In genomic region chr6:135165191-135165590, GRCm38 (mm10) we compare ENCODE assay signal across 27 mouse cellular contexts. TPM values are rescaled to one million over a fixed set of nuclear protein-coding genes. Genes with fewer than 3 reads are reported as not detected.
DNase-seq lines count a peak whose midpoint lies in the region; ATAC-seq and TF ChIP-seq lines count a peak whose summit lies in the region.
"Had no signal": no experiment of that assay in that cellular context is flagged by ENCODE, and none has a peak within 500 bp of the region (broad histone marks: within the 10 kb centered on the region; RNA-seq: fewer than 3 reads in every experiment).

No protein-coding gene starts in this region.

- H3K4me1 ChIP-seq in heart, embryonic 11.5 days (ENCODE audit: control insufficient read depth, insufficient read depth, low read length) = peaks cover 13% of the 10 kb centered on the region; the same call in 1 of the 2 replicates
- H3K4me1 ChIP-seq in heart, adult 2 months (ENCODE audit: control insufficient read depth, insufficient read depth, low read length) = peaks cover 1% of the 10 kb centered on the region; the same call in 1 of the 2 replicates
- no peaks in the 10 kb centered on the region; the same call in 1 of the 2 replicates for H3K4me1 ChIP-seq in kidney, embryonic 14.5 days (ENCODE audit: control insufficient read depth, insufficient read depth, low read length)
- peaks cover 76% of the 10 kb centered on the region for H3K4me1 ChIP-seq in liver, embryonic 13.5 days (replicated peaks)

- peak overlapping the region; percentile 24; the same call in 1 of the 2 replicates for H3K4me2 ChIP-seq in heart, embryonic 11.5 days
- no peak overlapping the region for H3K4me2 ChIP-seq in kidney, embryonic 14.5 days (replicated peaks; ENCODE audit: low read depth, low read length)
- H3K4me2 ChIP-seq in liver, embryonic 13.5 days = peak overlapping the region; percentile 86
- H3K4me2 ChIP-seq: hindbrain, embryonic 12.5 days; limb, embryonic 15.5 days; neural tube, embryonic 13.5 days had no signal

- no peaks in the 10 kb centered on the region for H3K36me3 ChIP-seq in heart, embryonic 11.5 days (ENCODE audit: control insufficient read depth, insufficient read depth, low read length)
- no peaks in the 10 kb centered on the region for H3K36me3 ChIP-seq in heart, adult 2 months (ENCODE audit: control insufficient read depth, insufficient read depth, low read length)
- H3K36me3 ChIP-seq in kidney, embryonic 14.5 days (ENCODE audit: control insufficient read depth, insufficient read depth, low read length) = no peaks in the 10 kb centered on the region
- H3K36me3 ChIP-seq in liver, embryonic 13.5 days = peaks cover 39% of the 10 kb centered on the region
- H3K36me3 ChIP-seq: hindbrain, embryonic 12.5 days; limb, embryonic 15.5 days; neural tube, embryonic 13.5 days had no signal

- no peak for DNase-seq in heart, adult 2 months
- DNase-seq in kidney, postnatal 14 days = peak; percentile 27
- DNase-seq in liver, embryonic 13.5 days = no peak
- no peak for DNase-seq in spleen, adult 12 weeks (ENCODE audit: low spot score)
- no peak for DNase-seq in right cerebral cortex, postnatal 14 days
- DNase-seq: adrenal gland, postnatal 14 days; cerebellum, adult 2 months; gastrocnemius, postnatal 14 days; heart, adult 18-20 months; heart, postnatal 14 days; lung, postnatal 10 days; midbrain, embryonic 14.5 days; right cerebral cortex, adult 18-20 months; thymus, postnatal 25 days had no signal

- H3K27me3 ChIP-seq in heart, embryonic 11.5 days (ENCODE audit: control insufficient read depth, insufficient read depth, low read length) = no peaks in the 10 kb centered on the region
- no peaks in the 10 kb centered on the region for H3K27me3 ChIP-seq in heart, adult 2 months (ENCODE audit: control insufficient read depth, insufficient read depth, low read length)
- no peaks in the 10 kb centered on the region for H3K27me3 ChIP-seq in kidney, embryonic 14.5 days (ENCODE audit: control insufficient read depth, insufficient read depth, low read length)
- H3K27me3 ChIP-seq in liver, embryonic 13.5 days = no peaks in the 10 kb centered on the region
- H3K27me3 ChIP-seq: limb, embryonic 15.5 days had no signal

- no peak for TF ChIP-seq EP300 in heart, adult 2 months (IDR thresholded peaks at IDR 0.05; ENCODE audit: insufficient read depth, low read depth, low read length)

- no peak overlapping the region for H3K27ac ChIP-seq in heart, embryonic 11.5 days (ENCODE audit: low read depth, low read length)
- no peak overlapping the region for H3K27ac ChIP-seq in heart, adult 2 months
- no peak overlapping the region for H3K27ac ChIP-seq in kidney, embryonic 14.5 days (ENCODE audit: low read depth, low read length)
- H3K27ac ChIP-seq in liver, embryonic 13.5 days = peak overlapping the region; percentile 99
- H3K27ac ChIP-seq: hindbrain, embryonic 12.5 days; limb, embryonic 15.5 days; neural tube, embryonic 13.5 days had no signal

- ATAC-seq in heart, embryonic 11.5 days (replicated peaks; ENCODE audit: insufficient number of reproducible peaks, low FRiP score, low TSS enrichment) = no peak
- no peak for ATAC-seq in kidney, embryonic 14.5 days (ENCODE audit: low FRiP score, low TSS enrichment)
- no peak for ATAC-seq in liver, embryonic 13.5 days (ENCODE audit: low read depth)
- ATAC-seq: activated CD4-positive, CD25-positive, alpha-beta regulatory T cell, adult 4 months; forebrain, embryonic 14.5 days had no signal

- H3K79me2 ChIP-seq in heart, adult 2 months (replicated peaks; ENCODE audit: control insufficient read depth, insufficient read depth, low read length) = no peaks in the 10 kb centered on the region

- intact Hi-C loops in heart, adult 2 months (cut with DNase I) = no loop called here

- H3K9me3 ChIP-seq in heart, embryonic 11.5 days (replicated peaks; ENCODE audit: control insufficient read depth, low read length) = no peaks in the 10 kb centered on the region
- H3K9me3 ChIP-seq in kidney, embryonic 14.5 days (ENCODE audit: control insufficient read depth, low read length) = no peaks in the 10 kb centered on the region
- H3K9me3 ChIP-seq in liver, embryonic 13.5 days (replicated peaks) = no peaks in the 10 kb centered on the region
- H3K9me3 ChIP-seq: hindbrain, embryonic 12.5 days; limb, embryonic 15.5 days; megakaryocyte, embryonic 14.5 days; neural tube, embryonic 13.5 days had no signal

- H3K9ac ChIP-seq in heart, embryonic 11.5 days (ENCODE audit: low read depth, low read length) = no peak overlapping the region
- no peak overlapping the region for H3K9ac ChIP-seq in heart, adult 2 months (ENCODE audit: low read depth, low read length)
- no peak overlapping the region for H3K9ac ChIP-seq in kidney, embryonic 14.5 days (ENCODE audit: low read depth, low read length)
- peak overlapping the region; percentile 93 for H3K9ac ChIP-seq in liver, embryonic 13.5 days
- H3K9ac ChIP-seq: hindbrain, embryonic 12.5 days; limb, embryonic 15.5 days; neural tube, embryonic 13.5 days had no signal

- 64% methylated on average over 3 of the region's 3 CpGs for WGBS in heart, embryonic 11.5 days (ENCODE audit: insufficient replicate concordance)
- WGBS in heart, adult 2 months = 95% methylated on average over 3 of the region's 3 CpGs
- WGBS in kidney, embryonic 14.5 days = 40% methylated on average over 3 of the region's 3 CpGs
- 31% methylated on average over 3 of the region's 3 CpGs for WGBS in liver, embryonic 13.5 days (ENCODE audit: insufficient replicate concordance)

- no peak overlapping the region for H3K4me3 ChIP-seq in heart, embryonic 11.5 days (ENCODE audit: low read depth, low read length)
- H3K4me3 ChIP-seq in heart, adult 2 months = no peak overlapping the region
- H3K4me3 ChIP-seq in kidney, embryonic 14.5 days (ENCODE audit: low read length) = no peak overlapping the region
- H3K4me3 ChIP-seq in liver, embryonic 13.5 days (replicated peaks) = peak overlapping the region; percentile 91
- H3K4me3 ChIP-seq: hindbrain, embryonic 12.5 days; limb, embryonic 15.5 days; megakaryocyte, embryonic 14.5 days; neural tube, embryonic 13.5 days had no signal

- no peak for TF ChIP-seq CTCF in heart, adult 2 months (IDR thresholded peaks at IDR 0.05)

- no peak for TF ChIP-seq POLR2A in heart, adult 2 months (IDR thresholded peaks at IDR 0.05; ENCODE audit: insufficient read depth, low read depth, low read length)

RNA-seq across cellular contexts. Expression of gene Fam234b, which starts 32.6 kb away (rescaled TPM):
- 11.2 and 11.3 TPM in 2 replicates for polyA plus RNA-seq in heart, embryonic 11.5 days (2014; fragmentation: Nextera tagmentation; extraction: Ambion mirVana)
- total RNA-seq in heart, adult 2 months (2021) = 1 to 10 TPM; 6.4 to 9.5 TPM
- polyA plus RNA-seq in heart, adult 2 months (2012; rRNA removed) = 5.8 TPM in 2 replicates
- polyA plus RNA-seq in kidney, embryonic 14.5 days (2014; fragmentation: Nextera tagmentation; extraction: Ambion mirVana) = 29.8 and 34.2 TPM in 2 replicates
- polyA plus RNA-seq in liver, embryonic 13.5 days (2015; fragmentation: Nextera tagmentation; extraction: Ambion mirVana) = 30.1 and 43.5 TPM in 2 replicates

RNA-seq across cellular contexts. Expression of gene Hebp1, which starts 32.6 kb away (rescaled TPM):
- 7.2 and 15.2 TPM in 2 replicates for polyA plus RNA-seq in heart, embryonic 11.5 days (2014; fragmentation: Nextera tagmentation; extraction: Ambion mirVana)
- 10 to 100 TPM; 46.6 to 57.8 TPM for total RNA-seq in heart, adult 2 months (2021)
- polyA plus RNA-seq in heart, adult 2 months (2012; rRNA removed) = 11.3 and 14.1 TPM in 2 replicates
- 9.2 and 36.9 TPM in 2 replicates for polyA plus RNA-seq in kidney, embryonic 14.5 days (2014; fragmentation: Nextera tagmentation; extraction: Ambion mirVana)
- polyA plus RNA-seq in liver, embryonic 13.5 days (2015; fragmentation: Nextera tagmentation; extraction: Ambion mirVana) = 129 and 141 TPM in 2 replicates

RNA-seq across cellular contexts. Expression of gene Gprc5d, which starts 47.1 kb away (rescaled TPM):
- polyA plus RNA-seq in heart, embryonic 11.5 days (2014; fragmentation: Nextera tagmentation; extraction: Ambion mirVana) = not detected in 2 replicates
- not detected for total RNA-seq in heart, adult 2 months (2021)
- not detected in 2 replicates for polyA plus RNA-seq in heart, adult 2 months (2012; rRNA removed)
- not detected in 2 replicates for polyA plus RNA-seq in kidney, embryonic 14.5 days (2014; fragmentation: Nextera tagmentation; extraction: Ambion mirVana)
- polyA plus RNA-seq in liver, embryonic 13.5 days (2015; fragmentation: Nextera tagmentation; extraction: Ambion mirVana) = 0.15 TPM in 1 of 2 replicates, not detected in the other
- total RNA-seq: adrenal gland, postnatal 14 days; G1E; gastrocnemius, postnatal 14 days; heart, adult 18-20 months; heart, postnatal 14 days; left cerebral cortex, adult 18-20 months; left cerebral cortex, postnatal 36 days had no signal
- polyA plus RNA-seq: activated CD4-positive, CD25-positive, alpha-beta regulatory T cell, adult 4 months; forebrain, embryonic 14.5 days; G1E; hindbrain, embryonic 12.5 days; intestine, embryonic 14.5 days; limb, embryonic 15.5 days; midbrain, embryonic 14.5 days; neural tube, embryonic 13.5 days; small intestine, adult 2 months had no signal
